Mouse (Mus musculus): ENCODE measurements around the gene Tmtc1. TPM values are rescaled to one million over a fixed set of nuclear protein-coding genes. Genes with fewer than 3 reads are reported as not detected.

Tmtc1 gene
- polyA plus RNA-seq, 1 experiment from 2014 or later = 2.9 TPM

- Histone ChIP-seq H3K27me3 (no peaks in the 10 kb centered on the region; the same call in 1 of the 2 replicates), H3K9ac (no peak overlapping the region), H3K4me2 (no peak overlapping the region), H3K27ac (no peak overlapping the region), H3K36me3 (no peaks in the 10 kb centered on the region), H3K4me1 (peaks cover 3% of the 10 kb centered on the region; the same call in 1 of the 2 replicates), H3K9me3 (no peaks in the 10 kb centered on the region), H3K4me3 (no peak overlapping the region)
- 66% methylated on average over 2 of the region's 2 CpGs for WGBS
- no peak for ATAC-seq (ENCODE audit: borderline replicate concordance, extremely low read depth, low FRiP score, low TSS enrichment)
Observed at GRCm38 (mm10) chr6:148454740-148455139, 10.6 kb upstream of the Tmtc1 start.

GRCm38 (mm10) chr6:148448151-148448550 is 4.0 kb upstream of the Tmtc1 start:
- H3K36me3 ChIP-seq = no peaks in the 10 kb centered on the region
- no peaks in the 10 kb centered on the region for H3K9me3 ChIP-seq
- WGBS = 58% methylated on average over 3 of the region's 3 CpGs
- no peak overlapping the region for H3K27ac ChIP-seq
- no peak overlapping the region for H3K4me3 ChIP-seq
- no peak overlapping the region for H3K9ac ChIP-seq
- H3K4me2 ChIP-seq = no peak overlapping the region
- peaks cover 7% of the 10 kb centered on the region for H3K4me1 ChIP-seq
- peaks cover 28% of the 10 kb centered on the region for H3K27me3 ChIP-seq
- no peak for ATAC-seq (ENCODE audit: borderline replicate concordance, extremely low read depth, low FRiP score, low TSS enrichment)

- H3K4me1 ChIP-seq = peaks cover 21% of the 10 kb centered on the region
- H3K9ac ChIP-seq = no peak overlapping the region
- H3K27me3 ChIP-seq = peaks cover 47% of the 10 kb centered on the region
- 54% methylated on average over 3 of the region's 3 CpGs for WGBS
- H3K4me2 ChIP-seq = no peak overlapping the region
- ATAC-seq (ENCODE audit: borderline replicate concordance, extremely low read depth, low FRiP score, low TSS enrichment) = no peak
- no peak overlapping the region for H3K4me3 ChIP-seq
- H3K27ac ChIP-seq = no peak overlapping the region
- H3K9me3 ChIP-seq = no peaks in the 10 kb centered on the region
- no peaks in the 10 kb centered on the region for H3K36me3 ChIP-seq
Observed at GRCm38 (mm10) chr6:148446113-148446512, 1.9 kb upstream of the Tmtc1 start.

- WGBS = 5% methylated on average over 9 of the region's 9 CpGs
- no peak overlapping the region for H3K27ac ChIP-seq
- peaks cover 21% of the 10 kb centered on the region for H3K4me1 ChIP-seq
- H3K4me2 ChIP-seq = peak overlapping the region; percentile 98
- H3K27me3 ChIP-seq = peaks cover 53% of the 10 kb centered on the region
- ATAC-seq (ENCODE audit: borderline replicate concordance, extremely low read depth, low FRiP score, low TSS enrichment) = no peak
- peak overlapping the region; percentile 55 for H3K9ac ChIP-seq
- no peaks in the 10 kb centered on the region for H3K9me3 ChIP-seq
- H3K4me3 ChIP-seq = peak overlapping the region; percentile 57
- H3K36me3 ChIP-seq = no peaks in the 10 kb centered on the region
Observed at GRCm38 (mm10) chr6:148444796-148445195, 607 bp upstream of the Tmtc1 start.

- H3K36me3 ChIP-seq = no peaks in the 10 kb centered on the region
- WGBS = 5% methylated on average over 15 of the region's 15 CpGs
- peaks cover 21% of the 10 kb centered on the region for H3K4me1 ChIP-seq
- peak overlapping the region; percentile 55 for H3K9ac ChIP-seq
- ATAC-seq (ENCODE audit: borderline replicate concordance, extremely low read depth, low FRiP score, low TSS enrichment) = no peak
- H3K27me3 ChIP-seq = peaks cover 53% of the 10 kb centered on the region
- H3K4me2 ChIP-seq = peak overlapping the region; percentile 98
- H3K9me3 ChIP-seq = no peaks in the 10 kb centered on the region
- H3K4me3 ChIP-seq = peak overlapping the region; percentile 57
- H3K27ac ChIP-seq = no peak overlapping the region
Observed at GRCm38 (mm10) chr6:148443291-148443725, 881 bp downstream of the Tmtc1 start.

- no peak for ATAC-seq (ENCODE audit: borderline replicate concordance, extremely low read depth, low FRiP score, low TSS enrichment)
- H3K27ac ChIP-seq = no peak overlapping the region
Observed at GRCm38 (mm10) chr6:148442671-148443290, 1.4 kb downstream of the Tmtc1 start.

GRCm38 (mm10) chr6:148441871-148442270 is 2.3 kb downstream of the Tmtc1 start:
- H3K9ac ChIP-seq = no peak overlapping the region
- no peak for ATAC-seq (ENCODE audit: borderline replicate concordance, extremely low read depth, low FRiP score, low TSS enrichment)
- peaks cover 53% of the 10 kb centered on the region for H3K27me3 ChIP-seq
- H3K4me1 ChIP-seq = peaks cover 21% of the 10 kb centered on the region
- H3K36me3 ChIP-seq = no peaks in the 10 kb centered on the region
- WGBS = 20% methylated on average over 5 of the region's 5 CpGs
- no peak overlapping the region for H3K27ac ChIP-seq
- peak overlapping the region; percentile 57; the same call in 1 of the 2 replicates for H3K4me3 ChIP-seq
- no peaks in the 10 kb centered on the region for H3K9me3 ChIP-seq
- peak overlapping the region; percentile 98 for H3K4me2 ChIP-seq

More at GRCm38 (mm10) chr6:148442671-148443290, 1.4 kb downstream of the Tmtc1 start:
- Histone ChIP-seq H3K36me3 (no peaks in the 10 kb centered on the region), H3K9ac (peak overlapping the region; percentile 55), H3K9me3 (no peaks in the 10 kb centered on the region), H3K4me1 (peaks cover 21% of the 10 kb centered on the region), H3K4me2 (peak overlapping the region; percentile 98), H3K4me3 (peak overlapping the region; percentile 57), H3K27me3 (peaks cover 53% of the 10 kb centered on the region)
- WGBS = under 1% methylated on average over 27 of the region's 27 CpGs

- ATAC-seq (ENCODE audit: borderline replicate concordance, extremely low read depth, low FRiP score, low TSS enrichment) = no peak
- no peak overlapping the region for H3K27ac ChIP-seq
- H3K4me1 ChIP-seq = peaks cover 21% of the 10 kb centered on the region
- H3K4me3 ChIP-seq = no peak overlapping the region
- no peaks in the 10 kb centered on the region for H3K9me3 ChIP-seq
- H3K36me3 ChIP-seq = no peaks in the 10 kb centered on the region
- no peak overlapping the region for H3K4me2 ChIP-seq
- WGBS = 51% methylated on average over 4 of the region's 4 CpGs
- H3K27me3 ChIP-seq = peaks cover 34% of the 10 kb centered on the region
- no peak overlapping the region for H3K9ac ChIP-seq
Observed at GRCm38 (mm10) chr6:148439101-148439500, 5.1 kb downstream of the Tmtc1 start.

- Histone ChIP-seq H3K4me2 (no peak overlapping the region), H3K9me3 (no peaks in the 10 kb centered on the region), H3K36me3 (no peaks in the 10 kb centered on the region), H3K27me3 (peaks cover 19% of the 10 kb centered on the region), H3K4me1 (peaks cover 7% of the 10 kb centered on the region), H3K9ac (no peak overlapping the region), H3K27ac (no peak overlapping the region), H3K4me3 (no peak overlapping the region)
- WGBS = 91% methylated on average over 1 of the region's 1 CpGs
- ATAC-seq (ENCODE audit: borderline replicate concordance, extremely low read depth, low FRiP score, low TSS enrichment) = no peak
Observed at GRCm38 (mm10) chr6:148437565-148437964, 6.6 kb downstream of the Tmtc1 start.

GRCm38 (mm10) chr6:148436441-148437001 is 7.7 kb downstream of the Tmtc1 start:
- H3K4me3 ChIP-seq = no peak overlapping the region
- H3K27ac ChIP-seq = no peak overlapping the region
- H3K9ac ChIP-seq = no peak overlapping the region
- ATAC-seq (ENCODE audit: borderline replicate concordance, extremely low read depth, low FRiP score, low TSS enrichment) = no peak
- no peaks in the 10 kb centered on the region for H3K36me3 ChIP-seq
- no peak overlapping the region for H3K4me2 ChIP-seq
- no peaks in the 10 kb centered on the region for H3K9me3 ChIP-seq
- 72% methylated on average over 7 of the region's 7 CpGs for WGBS
- H3K4me1 ChIP-seq = no peaks in the 10 kb centered on the region
- H3K27me3 ChIP-seq = peaks cover 10% of the 10 kb centered on the region; the same call in 1 of the 2 replicates

- H3K27ac ChIP-seq = no peak overlapping the region
- no peak overlapping the region for H3K9ac ChIP-seq
- ATAC-seq (ENCODE audit: borderline replicate concordance, extremely low read depth, low FRiP score, low TSS enrichment) = no peak
- no peaks in the 10 kb centered on the region for H3K36me3 ChIP-seq
- no peaks in the 10 kb centered on the region for H3K9me3 ChIP-seq
- H3K4me1 ChIP-seq = no peaks in the 10 kb centered on the region
- 36% methylated on average over 7 of the region's 7 CpGs for WGBS
- H3K4me3 ChIP-seq = no peak overlapping the region
- H3K4me2 ChIP-seq = no peak overlapping the region
- no peaks in the 10 kb centered on the region for H3K27me3 ChIP-seq
Observed at GRCm38 (mm10) chr6:148421577-148421976, 22.6 kb downstream of the Tmtc1 start.

- no peak for ATAC-seq (ENCODE audit: borderline replicate concordance, extremely low read depth, low FRiP score, low TSS enrichment)
- Histone ChIP-seq H3K4me3 (no peak overlapping the region), H3K27ac (no peak overlapping the region), H3K27me3 (no peaks in the 10 kb centered on the region), H3K4me1 (no peaks in the 10 kb centered on the region), H3K9ac (no peak overlapping the region), H3K9me3 (no peaks in the 10 kb centered on the region), H3K36me3 (no peaks in the 10 kb centered on the region), H3K4me2 (no peak overlapping the region)
- 69% methylated on average over 6 of the region's 6 CpGs for WGBS
Observed at GRCm38 (mm10) chr6:148420387-148420786, 23.8 kb downstream of the Tmtc1 start.
